Mouse (Mus musculus) G1E (cell line): ENCODE data around the gene Fgfbp3.

Source experiments
- CTCF ChIP-seq: IDR thresholded peaks from 2 replicates; pipeline ENCODE4 v1.5.1; 2012; ENCODE audit warnings: low read depth, low read length, inconsistent platforms, mixed read lengths
- GATA1 ChIP-seq: IDR thresholded peaks from 2 replicates; pipeline ENCODE4 v1.6.1; 2012; ENCODE audit warnings: borderline replicate concordance, low read length, inconsistent platforms, mixed read lengths
- POLR2AphosphoS5 ChIP-seq: IDR thresholded peaks from 2 replicates; pipeline ENCODE4 v1.6.1; 2012; ENCODE audit warnings: low read depth, low read length, inconsistent platforms; ENCODE audit not compliant: insufficient replicate concordance

GRCm38 (mm10) chr19:36916876-36917389 is 2.5 kb downstream of the Fgfbp3 start:
- TF ChIP-seq CTCF: no peak
- no peak for TF ChIP-seq GATA1
- no peak for TF ChIP-seq POLR2AphosphoS5
